Mouse (Mus musculus) embryonic fibroblast, embryonic 13.5 days (primary cell): Measurements from ENCODE around the gene Syngap1.

Source experiments
- CTCF ChIP-seq: IDR thresholded peaks from 2 replicates; pipeline ENCODE4 v1.5.1; 2011; ENCODE audit warnings: mild to moderate bottlenecking, control low read depth, low read length, moderate library complexity, borderline replicate concordance; ENCODE audit not compliant: insufficient read depth
- POLR2A ChIP-seq: IDR thresholded peaks from 2 replicates; pipeline ENCODE4 v1.6.1; 2011; ENCODE audit warnings: low read depth, mild to moderate bottlenecking, control low read depth, low read length, moderate library complexity

DNA sequence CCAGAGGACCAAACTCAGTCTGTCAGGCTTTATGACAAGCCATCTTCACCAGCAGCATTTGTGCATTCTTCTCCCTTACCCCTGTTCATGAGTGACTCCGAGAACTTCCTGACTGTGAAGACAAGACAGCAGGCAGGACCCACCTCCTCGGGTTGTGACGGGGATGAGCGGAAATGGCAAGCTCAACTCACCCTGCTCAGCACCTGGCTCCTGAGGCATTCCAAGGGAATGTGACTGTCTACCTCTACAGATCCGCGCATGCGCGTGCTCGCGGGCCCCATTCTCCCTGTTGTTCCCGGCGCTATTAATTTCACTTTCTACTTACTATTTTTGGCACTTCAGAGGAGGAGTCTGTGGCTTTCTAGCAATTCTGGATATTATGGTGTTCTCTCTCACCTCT, 58.9 kb downstream of the Syngap1 start:
- TF ChIP-seq POLR2A (no peak), CTCF (no peak)
